Mouse (Mus musculus) naive thymus-derived CD4-positive, alpha-beta T cell, adult 2 months (primary cell): ENCODE measurements around the gene Atp2c2.
A peak's percentile ranks its signal among the peaks of the same experiment; 100 is the strongest.

Experiments
- DNase-seq: peaks from one replicate; pipeline ENCODE4 v3.0.0-alpha.2; 2011; ENCODE audit warnings: low read depth

The Atp2c2 gene

DNA sequence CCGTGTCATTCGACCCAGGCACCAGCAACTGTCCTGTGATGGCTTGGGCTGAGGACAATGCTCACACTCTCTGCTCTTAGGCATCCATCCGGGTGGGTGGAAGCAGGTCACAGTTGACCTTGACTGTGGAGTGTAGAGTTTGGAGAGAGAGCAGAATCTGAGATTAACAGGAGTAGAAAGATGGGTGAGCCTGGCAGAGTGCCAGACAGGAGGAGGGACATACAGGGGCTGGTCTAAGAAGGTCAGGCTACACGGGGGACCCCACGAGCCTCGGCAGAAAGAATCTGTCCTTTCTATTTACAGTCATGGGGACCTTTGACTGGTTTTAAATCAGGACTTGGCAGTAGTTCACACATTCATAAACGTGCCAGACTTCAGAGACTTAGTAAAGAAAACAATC lies 3.2 kb downstream of the Atp2c2 start:
- DNase-seq: no peak

DNA sequence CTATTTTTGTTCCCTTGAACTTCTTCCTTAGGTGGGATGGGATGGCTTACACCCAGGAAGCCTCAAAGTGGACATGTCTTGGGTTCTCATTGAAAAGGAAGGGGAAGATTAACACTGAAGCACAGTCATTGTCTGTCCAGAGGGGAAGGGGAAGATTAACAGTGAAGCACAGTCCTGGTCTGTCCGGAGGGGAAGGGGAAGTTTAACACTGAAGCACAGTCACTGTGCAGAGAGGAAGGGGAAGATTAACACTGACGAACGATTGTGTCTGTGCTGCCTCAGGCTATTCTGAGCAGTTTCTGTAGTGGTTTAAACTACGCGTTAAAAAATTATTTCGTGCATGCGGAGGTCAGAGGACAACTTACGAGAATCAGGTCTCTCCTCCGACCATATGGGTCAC lies 7.3 kb downstream of the Atp2c2 start:
- DNase-seq: no peak

- no peak for DNase-seq
These were observed 8.7 kb downstream of the Atp2c2 start for GRCm38 (mm10) chr8:119708471-119708870.

DNA sequence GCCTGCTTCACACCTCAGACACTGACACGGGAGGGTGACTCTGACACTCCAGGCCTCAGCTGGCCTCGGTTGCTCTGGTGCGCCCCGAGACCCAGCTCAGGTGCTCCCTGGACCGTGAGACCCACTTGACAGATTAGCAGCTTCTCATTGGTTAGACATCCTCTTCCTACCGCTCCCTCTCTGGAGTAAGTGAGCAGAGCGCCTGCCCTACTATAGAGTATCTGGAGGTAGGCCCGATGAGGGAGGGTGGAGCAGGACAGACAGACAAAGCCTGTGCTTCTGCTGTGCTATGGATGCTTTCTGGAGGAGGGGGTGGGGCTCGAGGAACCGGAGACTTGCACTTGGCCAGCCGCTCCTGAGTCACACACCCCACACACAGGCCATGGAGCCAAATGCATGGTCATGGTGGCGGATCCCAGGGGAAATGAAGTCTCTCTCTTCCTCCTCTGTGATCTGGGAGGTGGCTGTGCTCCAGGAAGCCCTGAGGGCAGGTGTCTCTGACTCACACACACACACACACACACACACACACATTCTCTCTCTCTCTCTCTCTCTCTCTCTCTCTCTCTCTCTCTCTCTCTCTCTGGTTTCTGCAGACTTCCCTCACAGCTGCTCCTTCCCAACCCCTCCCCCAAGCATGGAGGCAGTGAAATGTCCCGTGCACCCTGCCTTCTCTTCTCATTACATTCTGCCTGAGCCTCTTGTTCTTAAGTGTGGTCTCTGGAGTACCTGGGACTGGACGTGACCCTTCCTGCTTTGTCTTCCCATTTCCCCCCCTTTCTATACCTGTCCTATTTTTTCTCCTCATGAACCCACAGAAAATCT lies 9.3 kb downstream of the Atp2c2 start:
- DNase-seq: no peak

GRCm38 (mm10) chr8:119709703-119710093 lies 9.9 kb downstream of the Atp2c2 start:
- no peak for DNase-seq

DNA sequence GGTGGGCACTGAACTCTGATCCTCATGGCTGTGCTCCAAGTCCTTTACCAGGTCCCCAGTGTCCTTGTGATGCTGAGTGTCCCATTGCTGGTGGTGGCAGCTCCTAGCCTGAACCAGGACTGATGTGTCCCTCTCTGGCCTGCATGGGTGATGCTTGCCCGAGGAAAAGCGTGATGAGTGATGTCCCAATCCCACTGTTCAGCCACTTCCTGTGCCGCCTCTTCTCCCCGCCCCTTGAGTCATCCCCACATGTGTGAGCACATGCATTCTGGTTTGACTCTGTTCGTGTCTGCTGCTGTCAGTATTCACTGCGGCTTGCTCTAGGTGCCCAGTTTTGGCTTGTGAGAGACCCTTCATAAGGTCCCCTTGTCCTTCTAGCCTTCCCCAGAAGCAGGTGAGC lies 12.4 kb downstream of the Atp2c2 start:
- no peak for DNase-seq

- DNase-seq: no peak
These were observed 13.6 kb downstream of the Atp2c2 start for GRCm38 (mm10) chr8:119713421-119713820.

DNA sequence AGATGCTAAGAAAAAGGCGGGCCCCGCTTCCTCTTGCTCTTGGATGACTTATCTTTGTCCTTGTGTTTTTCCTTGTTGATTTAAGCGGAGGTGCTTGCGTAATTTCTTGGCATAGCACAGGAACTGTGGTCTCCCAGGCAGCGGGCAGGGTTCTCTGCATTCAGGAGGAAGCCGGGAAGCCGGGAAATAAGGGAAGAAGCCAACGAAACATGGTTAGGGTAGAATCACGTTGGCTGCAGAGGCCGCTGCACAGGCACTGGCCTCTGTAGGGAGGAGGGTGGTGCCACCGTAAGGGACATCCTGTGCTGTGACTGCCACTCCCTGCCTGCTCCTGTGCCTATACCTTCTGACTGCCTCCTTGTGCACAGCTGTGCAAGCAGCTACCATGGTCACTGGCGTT lies 15.4 kb downstream of the Atp2c2 start:
- no peak for DNase-seq

DNA sequence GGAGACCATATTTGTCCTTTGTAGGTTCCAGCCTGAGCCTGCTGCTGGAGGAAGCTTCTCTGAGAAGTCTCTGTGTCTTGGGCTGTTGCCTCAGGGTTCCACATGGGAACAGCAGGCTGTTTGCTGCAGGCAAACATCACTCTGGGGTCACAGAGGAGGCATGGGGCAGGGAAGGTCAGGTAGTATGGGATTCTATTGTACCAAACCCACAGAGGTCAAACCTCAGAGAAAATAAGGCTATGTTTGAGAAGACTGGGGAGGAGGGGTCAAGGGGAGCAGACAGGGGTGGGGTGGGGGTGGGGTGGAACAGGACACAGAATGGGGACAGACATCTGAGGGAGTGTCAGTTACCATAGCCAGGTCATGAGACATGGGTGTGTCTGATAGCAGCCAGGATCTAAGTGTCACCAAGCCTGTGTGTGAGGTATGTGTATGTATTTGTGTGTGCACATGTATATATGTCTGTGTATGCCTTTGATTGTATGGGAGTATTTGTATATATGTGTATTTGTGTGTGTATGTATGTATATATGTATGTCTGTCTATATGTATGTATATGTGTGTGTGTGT lies 17.0 kb downstream of the Atp2c2 start:
- DNase-seq: no peak

DNA sequence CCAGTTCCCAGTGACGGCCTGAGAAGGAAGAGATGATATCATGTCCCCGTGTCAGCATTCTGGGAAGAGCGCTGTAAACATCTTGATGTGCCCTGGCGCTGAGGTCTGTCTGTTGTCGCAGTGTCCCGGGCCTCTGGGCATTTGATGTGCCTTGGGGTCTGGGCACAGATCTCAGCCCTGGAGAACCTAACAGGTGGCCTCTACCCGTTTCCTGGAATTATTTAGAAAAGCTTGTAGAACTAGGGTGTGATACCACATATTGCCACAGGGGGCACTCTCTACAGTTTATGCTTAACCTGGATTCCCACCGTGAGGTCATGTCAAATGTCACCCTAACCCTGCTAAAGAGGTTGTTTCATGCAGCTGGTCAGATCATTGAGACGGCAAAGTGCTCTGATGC lies 18.0 kb downstream of the Atp2c2 start:
- DNase-seq: peak; percentile 68

DNA sequence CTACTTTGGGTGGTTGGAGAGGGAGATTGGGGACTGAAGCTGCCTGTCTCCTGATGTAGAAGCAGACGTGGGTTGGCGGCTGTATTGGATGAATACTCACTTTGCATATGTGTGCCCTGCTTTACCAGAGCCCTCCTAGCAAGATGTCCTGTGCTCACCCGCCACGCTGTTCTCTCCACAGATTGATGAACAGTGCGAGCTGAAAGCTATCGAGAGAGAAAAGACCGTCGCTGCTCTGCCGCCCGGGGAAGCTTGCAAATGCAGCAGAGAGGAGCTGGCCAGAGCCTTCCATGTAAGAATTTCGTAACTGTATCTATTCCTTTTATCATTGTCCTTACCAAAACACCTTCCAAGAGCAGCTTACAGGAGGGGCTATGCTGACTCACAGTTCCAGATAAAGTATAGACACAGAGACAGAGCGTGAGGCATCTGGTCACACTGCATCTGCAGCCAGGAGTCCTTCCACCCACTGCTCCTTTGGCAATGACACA lies 19.2 kb downstream of the Atp2c2 start:
- DNase-seq: no peak

DNA sequence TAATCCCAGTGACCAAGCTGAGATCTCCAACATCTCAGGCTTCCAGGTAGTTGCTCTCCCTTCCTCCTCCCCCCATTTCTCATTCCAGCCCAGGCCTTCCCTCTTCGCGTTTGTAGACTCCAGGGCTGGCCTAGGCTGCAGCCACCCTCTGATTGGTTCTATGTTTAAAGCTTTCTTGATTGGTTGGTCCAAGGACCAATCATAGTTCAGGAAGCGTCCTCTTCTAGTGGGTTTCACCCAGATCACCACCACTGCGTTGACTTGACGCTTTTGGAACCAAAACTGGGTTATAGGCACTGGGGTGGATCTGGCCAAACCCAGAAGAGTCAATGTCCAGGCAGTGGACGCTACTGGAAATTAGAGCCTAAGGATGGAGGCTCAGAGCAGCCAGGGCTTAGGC lies 22.5 kb downstream of the Atp2c2 start:
- no peak for DNase-seq

- peak; percentile 23 for DNase-seq
These were observed 23.9 kb downstream of the Atp2c2 start for GRCm38 (mm10) chr8:119723676-119724075.

- no peak for DNase-seq
These were observed 24.8 kb downstream of the Atp2c2 start for GRCm38 (mm10) chr8:119724596-119724995.

DNA sequence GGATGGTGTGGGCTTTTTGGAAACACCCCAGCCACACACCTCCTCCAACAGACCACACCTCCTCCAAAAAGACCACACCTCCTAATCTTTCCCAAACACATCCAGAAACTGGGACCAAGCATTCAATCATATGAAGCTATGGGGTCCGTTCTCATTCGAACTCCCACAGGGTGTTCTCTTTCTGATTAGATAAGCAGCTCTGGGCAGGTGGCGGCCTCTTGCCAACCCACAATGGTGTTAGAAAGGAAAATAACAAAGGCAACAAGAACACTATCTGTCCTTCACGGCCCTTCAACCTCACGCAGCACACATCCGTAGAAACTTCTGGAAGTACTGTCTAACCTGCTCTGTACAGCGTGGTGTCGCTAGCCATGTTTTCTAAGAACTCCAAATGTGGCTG lies 27.3 kb downstream of the Atp2c2 start:
- DNase-seq: no peak

- no peak for DNase-seq
These were observed 28.6 kb downstream of the Atp2c2 start for GRCm38 (mm10) chr8:119728351-119728895.

DNA sequence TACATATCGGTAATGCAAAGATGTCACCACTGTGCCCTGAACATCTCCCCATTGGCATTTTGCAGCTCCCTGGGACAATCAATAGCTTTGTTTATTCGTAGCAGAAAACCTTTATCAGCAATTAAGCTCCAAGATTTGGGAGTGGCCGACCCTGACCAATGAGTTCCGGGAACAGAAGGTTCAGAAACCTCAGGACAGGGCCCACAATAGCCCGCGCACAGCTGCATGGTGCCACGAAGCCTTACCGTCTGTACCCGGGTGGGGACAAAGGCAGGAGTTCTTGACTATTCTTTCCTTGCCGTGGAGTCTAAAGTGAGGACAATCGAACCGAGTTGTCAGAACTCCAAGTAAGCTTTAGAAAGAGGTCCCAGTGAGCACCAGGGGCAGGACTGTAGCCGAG lies 32.3 kb downstream of the Atp2c2 start:
- no peak for DNase-seq

DNA sequence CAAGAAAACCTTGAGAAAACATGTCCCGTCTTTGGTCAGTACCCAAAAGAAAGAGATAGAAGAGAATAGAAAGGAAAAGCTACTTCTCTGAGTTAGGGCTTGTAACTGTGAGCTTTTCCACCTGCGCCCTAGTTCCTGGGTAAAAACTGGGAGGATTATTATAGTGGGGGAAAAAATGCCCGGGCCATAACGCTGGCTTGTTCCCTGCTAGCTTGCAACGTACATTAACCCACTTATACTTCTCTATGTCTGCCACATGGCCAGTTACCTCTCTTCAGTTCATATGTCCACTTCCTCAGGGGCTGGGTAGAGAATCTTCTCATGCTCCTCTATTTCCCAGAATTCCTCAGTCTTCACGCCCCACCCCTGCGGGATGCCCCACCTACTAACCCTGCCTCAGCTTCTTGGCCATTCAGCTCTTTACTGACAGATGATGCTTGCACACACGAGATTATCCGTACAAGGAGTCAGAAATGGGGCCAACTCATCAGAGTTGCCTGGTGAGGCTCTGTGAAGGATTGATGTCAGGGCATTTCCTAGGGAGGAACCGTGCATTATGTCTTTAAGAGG lies 36.6 kb downstream of the Atp2c2 start:
- DNase-seq: no peak

GRCm38 (mm10) chr8:119737093-119737900 lies 37.5 kb downstream of the Atp2c2 start:
- DNase-seq: no peak

DNA sequence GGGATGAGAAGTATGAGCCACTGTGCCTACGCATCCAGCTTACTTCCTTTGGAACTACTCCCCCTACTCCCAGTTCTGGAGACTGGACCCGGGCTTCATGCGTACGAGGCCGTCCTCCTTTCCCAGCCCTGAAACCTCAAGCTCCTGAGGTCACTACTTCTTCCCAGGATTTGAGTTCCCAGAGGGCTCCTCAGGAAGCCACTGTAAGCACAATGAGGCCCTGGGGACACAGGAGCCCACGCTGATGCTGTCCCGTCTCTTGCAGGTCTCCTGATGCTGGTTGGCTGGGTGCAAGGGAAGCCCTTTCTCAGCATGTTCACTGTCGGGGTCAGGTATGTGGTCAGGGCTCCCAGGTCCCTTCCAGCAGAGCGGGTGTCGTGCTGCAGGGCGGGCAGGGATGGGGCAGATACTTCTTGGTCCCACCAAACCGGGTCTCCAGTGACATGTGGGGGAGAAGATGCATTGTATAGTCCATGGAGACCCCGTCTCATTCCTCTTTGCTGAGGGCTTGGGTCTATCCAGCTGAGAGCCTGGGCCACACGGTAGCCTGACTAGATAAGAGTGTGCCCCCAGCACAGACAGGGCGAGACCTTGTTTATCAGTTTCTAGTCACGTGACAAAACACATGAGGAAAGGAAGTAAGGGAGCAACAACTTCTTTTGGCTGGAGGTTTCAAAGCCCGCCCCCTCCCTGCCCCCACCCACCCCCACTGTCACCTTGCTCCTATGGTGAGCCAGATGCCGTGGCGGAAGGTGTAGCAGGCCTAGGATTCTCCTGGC lies 38.5 kb downstream of the Atp2c2 start:
- DNase-seq: no peak

DNA sequence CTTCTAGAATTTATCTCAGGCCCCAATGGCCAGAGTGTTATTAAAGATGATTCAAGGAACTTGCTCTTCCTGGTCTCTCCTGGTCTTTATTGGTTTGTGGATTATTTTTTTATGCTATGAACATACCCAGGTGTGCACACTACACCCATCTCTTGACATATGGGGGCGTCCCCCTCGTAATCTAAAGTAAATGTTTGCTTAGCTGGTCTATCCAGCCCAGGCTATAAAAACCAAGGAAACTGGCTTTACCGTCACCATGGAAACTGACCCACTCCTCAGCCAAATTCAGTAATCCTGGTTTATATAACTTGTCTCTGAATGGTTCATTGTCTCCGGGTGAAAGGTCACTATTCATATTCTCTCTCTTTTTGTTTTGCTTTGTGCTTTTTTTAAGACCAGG lies 40.8 kb downstream of the Atp2c2 start:
- no peak for DNase-seq
